Mouse (Mus musculus) neural tube, embryonic 12.5 days (tissue): Measurements from ENCODE around the gene Cav3. TPM values are rescaled to one million over a fixed set of nuclear protein-coding genes. Genes with fewer than 3 reads are reported as not detected.
A peak's percentile ranks its signal among the peaks of the same experiment; 100 is the strongest.

Experiments used
- ATAC-seq: fragments of 200-750 bp; cut with Nextera tagmentation; 2 replicates; pipeline ENCODE4 v1.8.0; 2017; ENCODE audit warnings: low read depth, mild to moderate bottlenecking, moderate TSS enrichment, moderate library complexity; ENCODE audit not compliant: low FRiP score
- H3K27ac ChIP-seq: fragments of 300-500 bp; sonication (generic); 2 replicates; pipeline ENCODE4 v1.5.1; 2016
- H3K27me3 ChIP-seq: fragments of 300-500 bp; sonication (generic); replicated peaks from 2 replicates; pipeline ENCODE4 v1.6.1; 2016; ENCODE audit warnings: mild to moderate bottlenecking
- H3K36me3 ChIP-seq: fragments of 300-500 bp; sonication (generic); 2 replicates; pipeline ENCODE4 v1.6.1; 2016; ENCODE audit warnings: mild to moderate bottlenecking
- H3K4me1 ChIP-seq: fragments of 300-500 bp; sonication (generic); 2 replicates; pipeline ENCODE4 v1.6.1; 2016
- H3K4me2 ChIP-seq: fragments of 300-500 bp; sonication (generic); replicated peaks from 2 replicates; pipeline ENCODE4 v1.6.1; 2016; ENCODE audit warnings: mild to moderate bottlenecking
- H3K4me3 ChIP-seq: fragments of 300-500 bp; sonication (generic); 2 replicates; pipeline ENCODE4 v1.5.1; 2016
- H3K9ac ChIP-seq: fragments of 300-500 bp; sonication (generic); 2 replicates; pipeline ENCODE4 v1.6.1; 2016; ENCODE audit warnings: mild to moderate bottlenecking
- H3K9me3 ChIP-seq: fragments of 300-500 bp; sonication (generic); 2 replicates; pipeline ENCODE4 v1.6.1; 2016; ENCODE audit warnings: mild to moderate bottlenecking
- WGBS: fragments of 180-500 bp; shearing (Covaris S2); methylation state at CpG from one replicate; pipeline ENCODE4 v1.1.7; 2016; 5-methylcytosine and 5-hydroxymethylcytosine counted together
- polyA plus RNA-seq: library from polyadenylated mRNA; unstranded; fragments of >200 nt; fragmentation: Nextera tagmentation; extraction: Ambion mirVana; gene quantifications from 2 replicates; pipeline ENCODE4 v1.2.1, GENCODE M21; 2016

Gene Cav3
- polyA plus RNA-seq, 1 experiment from 2014 or later: 1.0 TPM

DNA sequence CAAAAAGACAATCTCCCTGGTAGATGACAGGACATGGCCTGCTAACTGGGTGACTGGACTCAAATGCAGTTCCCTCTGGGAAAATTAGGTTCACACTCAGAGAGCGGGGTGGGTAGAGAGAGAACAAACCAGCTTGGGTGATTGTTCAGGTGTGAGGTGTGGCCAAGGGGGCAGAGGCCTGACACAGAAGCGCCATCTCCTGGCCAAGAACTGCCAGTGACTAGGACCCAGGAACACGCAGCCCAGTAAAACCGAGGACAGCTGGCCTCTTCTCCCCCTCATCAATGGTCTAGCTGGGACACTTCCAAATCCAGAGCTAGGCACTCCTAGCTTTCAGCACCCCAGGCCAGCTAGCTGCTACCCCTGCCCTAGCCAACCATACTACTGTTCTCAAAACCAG, 25.0 kb downstream of the Cav3 start:
- H3K36me3 ChIP-seq: no peaks in the 10 kb centered on the region
- H3K4me2 ChIP-seq: no peak overlapping the region
- ATAC-seq: peak; percentile 15; the same call in 1 of the 2 replicates
- no peak overlapping the region for H3K27ac ChIP-seq
- no peak overlapping the region for H3K4me3 ChIP-seq
- no peaks in the 10 kb centered on the region for H3K9me3 ChIP-seq
- peaks cover 33% of the 10 kb centered on the region for H3K27me3 ChIP-seq
- H3K9ac ChIP-seq: no peak overlapping the region
- WGBS: 4% methylated on average over 4 of the region's 4 CpGs
- H3K4me1 ChIP-seq: peaks cover 6% of the 10 kb centered on the region

DNA sequence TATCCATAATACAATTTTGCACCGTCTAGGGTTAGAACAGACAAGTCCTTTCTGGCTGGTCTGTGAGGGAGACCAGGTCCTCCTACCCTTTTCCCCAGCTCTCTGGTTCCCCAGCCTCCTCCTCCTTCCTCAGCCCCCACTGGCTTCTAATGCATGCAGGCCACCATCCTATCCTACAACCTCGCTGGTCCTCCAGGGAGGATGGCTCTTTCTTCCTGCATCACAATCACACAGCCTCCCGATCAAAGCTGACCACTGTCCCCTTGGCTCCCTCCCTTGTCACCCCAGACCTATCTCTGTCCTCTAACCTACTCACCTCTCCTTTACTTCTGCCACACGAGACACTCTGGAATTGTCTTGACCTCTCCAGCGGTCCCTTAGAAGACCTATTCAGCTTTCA, 28.7 kb downstream of the Cav3 start:
- no peak for ATAC-seq
- Histone ChIP-seq H3K27ac (no peak overlapping the region), H3K9ac (no peak overlapping the region), H3K4me3 (no peak overlapping the region), H3K9me3 (no peaks in the 10 kb centered on the region), H3K4me2 (no peak overlapping the region), H3K4me1 (peaks cover 21% of the 10 kb centered on the region), H3K36me3 (no peaks in the 10 kb centered on the region), H3K27me3 (peaks cover 55% of the 10 kb centered on the region)
- WGBS: 78% methylated on average over 5 of the region's 5 CpGs

DNA sequence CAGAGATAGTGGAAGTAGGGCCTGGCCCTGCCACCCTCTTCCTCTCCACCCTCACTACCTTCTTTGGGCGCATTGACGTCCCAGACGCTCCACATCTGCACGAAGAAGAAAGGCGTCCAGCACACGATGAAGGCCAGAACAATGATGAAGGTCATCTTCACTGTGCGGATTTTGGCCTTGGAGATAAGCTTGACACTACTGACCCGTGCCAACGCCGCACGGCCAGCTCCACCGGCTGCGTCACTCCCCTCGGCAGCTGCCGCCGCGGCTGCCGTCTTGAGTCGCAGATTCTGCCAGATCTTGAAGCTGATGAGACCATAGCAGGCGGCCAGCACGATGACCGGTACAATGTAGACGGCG, 29.5 kb downstream of the Cav3 start:
- 33% methylated on average over 24 of the region's 24 CpGs for WGBS
- Histone ChIP-seq H3K27me3 (peaks cover 55% of the 10 kb centered on the region), H3K9ac (peak overlapping the region; percentile 35; the same call in 1 of the 2 replicates), H3K4me2 (peak overlapping the region; percentile 61), H3K9me3 (no peaks in the 10 kb centered on the region), H3K4me3 (peak overlapping the region; percentile 28), H3K27ac (no peak overlapping the region), H3K36me3 (no peaks in the 10 kb centered on the region), H3K4me1 (peaks cover 21% of the 10 kb centered on the region)
- ATAC-seq: no peak

DNA sequence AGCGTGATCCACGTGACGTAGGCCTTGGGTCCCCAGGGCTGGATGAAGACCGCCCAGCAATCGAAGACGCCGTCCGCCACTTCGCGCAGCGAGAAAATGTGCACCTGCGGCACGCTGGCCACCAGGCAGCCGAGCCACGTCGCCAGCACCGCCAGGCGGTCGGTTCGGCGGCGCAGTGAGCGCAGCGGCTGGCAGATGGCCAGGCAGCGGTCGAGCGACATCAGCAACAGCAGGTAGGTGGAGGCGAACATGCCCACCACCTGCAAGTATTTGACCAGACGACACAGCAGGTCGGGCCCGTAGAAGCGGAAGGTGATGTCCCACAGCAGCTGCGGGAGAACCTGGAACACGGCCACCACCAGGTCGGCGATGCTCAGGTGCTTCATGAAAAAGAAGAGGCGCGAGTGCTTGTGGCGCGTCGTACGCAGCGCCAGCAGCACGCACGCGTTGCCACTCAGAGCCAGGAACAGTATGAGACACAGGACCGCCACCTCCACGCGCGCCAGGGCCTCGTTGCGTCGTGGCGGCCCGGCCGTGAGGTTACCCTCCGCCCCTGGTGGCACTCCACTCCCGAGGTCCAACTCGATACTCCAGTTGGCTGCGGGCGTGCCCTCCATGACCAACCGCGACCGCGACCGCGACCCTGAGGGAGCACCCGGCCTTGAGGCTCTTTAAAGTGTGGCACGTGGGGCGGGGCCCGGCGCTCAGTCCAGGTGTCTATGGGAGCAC, 30.0 kb downstream of the Cav3 start:
- Histone ChIP-seq H3K36me3 (no peaks in the 10 kb centered on the region), H3K27ac (no peak overlapping the region), H3K4me3 (peak overlapping the region; percentile 28), H3K9me3 (no peaks in the 10 kb centered on the region), H3K9ac (peak overlapping the region; percentile 35; the same call in 1 of the 2 replicates), H3K4me2 (peak overlapping the region; percentile 61), H3K4me1 (peaks cover 21% of the 10 kb centered on the region), H3K27me3 (peaks cover 55% of the 10 kb centered on the region)
- ATAC-seq: peak; percentile 38
- WGBS: 4% methylated on average over 72 of the region's 72 CpGs

DNA sequence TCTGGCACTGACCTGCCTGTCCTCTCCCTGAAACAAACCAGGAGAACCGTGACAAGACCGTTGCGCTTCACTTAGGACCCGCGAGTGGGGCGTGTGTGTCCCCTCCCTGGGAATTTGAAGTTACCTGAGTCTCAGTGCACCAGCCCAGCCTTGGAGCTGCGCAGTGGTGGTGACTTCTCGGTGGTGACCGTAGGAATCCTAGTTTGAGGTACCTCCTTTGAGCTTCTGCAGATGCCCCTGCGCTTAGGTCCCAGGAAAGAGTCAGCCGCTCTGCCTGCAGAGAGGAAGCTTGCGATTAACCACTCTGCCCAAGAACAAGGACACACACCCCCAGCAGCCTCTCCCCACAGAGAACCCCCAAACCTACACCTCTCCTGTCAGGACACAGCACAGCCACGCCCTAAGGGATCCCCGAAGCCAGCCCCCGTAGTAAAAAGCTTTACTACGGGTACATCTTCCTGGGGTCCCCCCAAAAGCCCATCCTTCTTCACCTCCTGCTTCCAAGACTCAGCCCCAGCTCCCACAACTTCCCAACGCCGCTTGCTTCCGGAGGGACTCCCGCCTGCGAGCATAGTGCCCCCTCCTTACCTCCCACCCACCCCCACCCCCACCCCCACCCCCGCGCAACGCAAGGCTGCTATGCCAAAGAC, 30.7 kb downstream of the Cav3 start, which contains the start of gene Oxtr:
Gene Oxtr, minus strand, starts transcription at position 34 of the 650 bp plus-strand sequence.
- peak within 1 kb of the TSS; percentile 28 for H3K4me3 ChIP-seq
- peaks cover 55% of the 10 kb centered on the region for H3K27me3 ChIP-seq
- 7% methylated on average over 24 of the region's 24 CpGs for whole genome bisulfite sequencing
- peak within 1 kb of the TSS; percentile 35 for H3K9ac ChIP-seq
- H3K4me1 ChIP-seq: peaks cover 21% of the 10 kb centered on the region
- 0 out of 2 replicates have a peak, but pooled peaks have one; percentile 5 for ATAC-seq
- H3K9me3 ChIP-seq: no peaks in the 10 kb centered on the region
- peak within 1 kb of the TSS; percentile 61 for H3K4me2 ChIP-seq
- no peak within 1 kb of the TSS for H3K27ac ChIP-seq
- H3K36me3 ChIP-seq: no peaks in the 10 kb centered on the region

DNA sequence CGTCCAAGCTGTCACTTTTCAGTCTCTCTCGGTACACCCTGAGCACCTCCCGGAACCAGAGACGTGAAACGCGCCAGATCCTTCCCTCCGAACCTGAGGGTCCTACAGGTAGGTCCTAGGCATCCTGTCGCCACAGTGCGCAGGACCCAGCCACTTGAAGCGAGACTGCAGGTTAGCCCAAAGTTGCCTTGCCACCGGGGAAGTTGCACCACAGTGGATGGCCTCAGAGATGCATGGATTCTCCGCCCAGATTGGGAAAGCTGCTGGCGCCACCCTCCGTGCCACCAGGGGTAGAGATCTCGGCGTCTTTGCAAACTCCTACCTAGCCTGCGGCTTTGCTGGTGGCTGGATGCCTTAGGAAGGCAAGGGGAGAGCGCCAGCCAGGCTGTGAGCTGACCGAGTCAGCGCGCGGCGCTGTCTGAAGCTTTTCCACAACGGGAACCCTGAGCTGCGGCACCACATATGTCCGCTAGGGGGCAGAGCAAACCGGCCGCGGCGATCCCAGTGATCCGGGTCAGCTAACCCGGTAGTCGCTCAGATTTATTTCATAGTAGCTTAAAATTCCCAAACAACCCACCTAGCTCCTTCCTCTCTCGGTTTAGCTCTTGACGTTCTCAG, 31.4 kb downstream of the Cav3 start:
- 1% methylated on average over 35 of the region's 35 CpGs for WGBS
- H3K9ac ChIP-seq: peak overlapping the region; percentile 33; the same call in 1 of the 2 replicates
- no peaks in the 10 kb centered on the region for H3K9me3 ChIP-seq
- H3K4me1 ChIP-seq: peaks cover 21% of the 10 kb centered on the region
- H3K36me3 ChIP-seq: no peaks in the 10 kb centered on the region
- peak overlapping the region; percentile 61 for H3K4me2 ChIP-seq
- H3K27ac ChIP-seq: no peak overlapping the region
- peaks cover 55% of the 10 kb centered on the region for H3K27me3 ChIP-seq
- ATAC-seq: peak; percentile 32; the same call in 1 of the 2 replicates
- H3K4me3 ChIP-seq: peak overlapping the region; percentile 28

DNA sequence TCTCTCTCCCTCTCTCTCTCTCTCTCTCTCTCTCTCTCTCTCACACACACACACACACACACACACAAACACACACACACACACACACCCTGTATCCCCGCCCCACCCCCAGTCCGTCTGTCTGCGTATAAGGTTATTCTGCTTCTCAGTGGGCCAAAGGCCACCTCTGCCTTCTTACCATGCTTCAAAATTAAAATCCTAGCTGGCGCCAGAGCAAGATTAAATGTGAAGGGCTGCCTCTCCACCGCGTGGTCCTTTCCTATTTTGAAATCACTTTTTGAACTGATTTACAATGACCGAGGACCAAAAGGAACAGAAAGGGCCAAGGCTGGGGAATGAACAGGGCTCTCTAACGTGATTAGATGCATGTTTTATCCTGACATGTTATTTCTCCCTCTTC, 32.2 kb downstream of the Cav3 start:
- 81% methylated on average over 8 of the region's 8 CpGs for WGBS
- peaks cover 53% of the 10 kb centered on the region for H3K27me3 ChIP-seq
- H3K27ac ChIP-seq: no peak overlapping the region

DNA sequence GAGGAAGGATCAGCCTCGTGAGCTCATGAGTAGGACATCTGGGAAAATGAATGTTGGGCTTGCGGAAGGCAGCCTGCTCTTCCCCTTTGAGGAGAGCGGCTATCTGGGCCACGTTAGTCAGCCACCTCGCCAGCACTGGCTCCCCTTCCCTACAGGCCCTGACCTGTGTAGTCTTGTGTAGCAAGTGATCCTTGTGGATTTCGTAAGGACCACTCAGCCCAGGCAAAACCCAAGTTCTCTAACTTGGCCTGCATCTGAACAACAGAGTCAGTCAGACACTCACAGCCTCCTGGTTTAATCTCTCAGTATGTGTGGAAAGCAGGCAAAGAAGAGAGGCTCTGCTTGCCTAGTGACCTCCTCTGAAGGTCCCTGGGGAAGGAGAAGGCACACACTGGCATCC, 33.4 kb downstream of the Cav3 start:
- no peak for ATAC-seq
- Histone ChIP-seq H3K4me3 (no peak overlapping the region), H3K4me2 (no peak overlapping the region), H3K27me3 (peaks cover 42% of the 10 kb centered on the region), H3K27ac (no peak overlapping the region), H3K9ac (no peak overlapping the region), H3K4me1 (peaks cover 21% of the 10 kb centered on the region), H3K36me3 (no peaks in the 10 kb centered on the region), H3K9me3 (no peaks in the 10 kb centered on the region)
- WGBS: 82% methylated on average over 6 of the region's 6 CpGs

More for the DNA sequence above, 32.2 kb downstream of the Cav3 start:
- Histone ChIP-seq H3K4me3 (no peak overlapping the region), H3K4me1 (peaks cover 21% of the 10 kb centered on the region), H3K9me3 (no peaks in the 10 kb centered on the region), H3K4me2 (no peak overlapping the region), H3K9ac (no peak overlapping the region), H3K36me3 (no peaks in the 10 kb centered on the region)
- ATAC-seq: no peak

DNA sequence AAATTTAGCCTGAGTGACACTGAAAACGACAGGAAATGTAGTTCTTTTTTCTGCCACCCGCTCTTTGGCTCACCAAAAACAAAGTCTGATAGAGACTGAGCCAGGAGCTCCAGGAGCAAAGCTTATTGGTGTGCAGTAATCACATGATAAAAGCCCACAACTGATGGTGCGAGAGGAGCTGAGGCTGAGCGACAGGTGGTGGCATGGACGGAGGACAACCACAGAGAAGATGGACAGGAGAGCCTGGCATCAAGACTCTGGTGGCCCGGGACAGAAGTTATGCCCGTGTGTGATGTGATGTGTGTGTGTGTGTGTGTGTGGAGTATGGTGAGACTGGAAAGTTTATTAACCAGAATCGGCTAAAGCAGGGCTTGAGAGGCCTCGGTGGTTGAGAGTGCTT, 34.1 kb downstream of the Cav3 start:
- Histone ChIP-seq H3K27me3 (peaks cover 35% of the 10 kb centered on the region), H3K4me2 (no peak overlapping the region), H3K36me3 (no peaks in the 10 kb centered on the region), H3K9me3 (no peaks in the 10 kb centered on the region), H3K4me3 (no peak overlapping the region), H3K4me1 (peaks cover 21% of the 10 kb centered on the region), H3K27ac (no peak overlapping the region), H3K9ac (no peak overlapping the region)
- WGBS: 87% methylated on average over 9 of the region's 9 CpGs
- no peak for ATAC-seq

DNA sequence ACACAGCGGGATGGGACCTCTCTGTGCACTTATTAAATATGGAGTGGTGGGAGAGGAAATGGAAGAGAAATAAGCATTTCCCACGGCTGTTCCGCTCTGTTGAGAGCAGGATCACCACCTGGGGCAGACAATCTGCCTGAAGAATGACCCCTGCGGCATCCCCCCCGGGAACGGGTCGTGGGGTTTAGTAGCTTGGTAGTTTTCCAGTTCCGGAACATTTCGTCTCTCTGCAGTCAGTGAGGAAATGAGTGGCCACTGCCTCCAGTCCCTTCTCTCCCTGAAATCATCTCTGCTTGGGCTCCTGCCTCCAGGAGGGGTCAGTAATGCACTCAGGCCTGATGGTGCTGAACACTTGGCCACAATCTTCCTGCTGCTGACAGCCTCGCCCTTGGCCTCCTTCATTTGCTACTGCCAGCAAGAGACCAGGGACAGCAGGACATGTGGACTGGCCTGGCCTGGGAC, 35.3 kb downstream of the Cav3 start:
- H3K4me1 ChIP-seq: peaks cover 12% of the 10 kb centered on the region
- no peak overlapping the region for H3K4me2 ChIP-seq
- ATAC-seq: no peak
- no peak overlapping the region for H3K27ac ChIP-seq
- no peak overlapping the region for H3K9ac ChIP-seq
- H3K4me3 ChIP-seq: no peak overlapping the region
- 55% methylated on average over 10 of the region's 10 CpGs for WGBS
- peaks cover 22% of the 10 kb centered on the region for H3K27me3 ChIP-seq
- no peaks in the 10 kb centered on the region for H3K9me3 ChIP-seq
- no peaks in the 10 kb centered on the region for H3K36me3 ChIP-seq

DNA sequence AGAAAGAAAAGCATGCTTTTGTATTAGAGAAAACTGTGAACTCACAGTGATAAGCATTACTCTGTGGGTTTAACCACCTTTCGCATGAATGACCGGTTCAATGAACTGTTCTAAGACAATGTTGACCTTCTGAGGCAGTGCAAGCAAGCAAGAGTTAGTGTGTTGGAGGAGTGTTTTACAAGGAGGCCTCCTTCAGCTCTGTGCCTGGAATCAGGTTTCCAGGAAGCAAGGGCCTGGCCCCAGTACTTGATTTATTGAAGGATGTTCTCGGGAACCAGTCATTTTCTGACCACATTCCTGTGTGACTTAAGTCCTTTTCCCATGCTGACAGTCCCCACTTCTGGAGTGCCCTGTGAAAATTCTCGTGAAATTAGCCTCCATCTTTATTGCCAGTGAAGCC, 35.9 kb downstream of the Cav3 start:
- Histone ChIP-seq H3K27me3 (peaks cover 16% of the 10 kb centered on the region), H3K9me3 (no peaks in the 10 kb centered on the region), H3K4me3 (no peak overlapping the region), H3K9ac (no peak overlapping the region), H3K4me1 (peaks cover 6% of the 10 kb centered on the region), H3K4me2 (no peak overlapping the region), H3K27ac (no peak overlapping the region), H3K36me3 (no peaks in the 10 kb centered on the region)
- no peak for ATAC-seq
- 20% methylated on average over 4 of the region's 4 CpGs for WGBS

DNA sequence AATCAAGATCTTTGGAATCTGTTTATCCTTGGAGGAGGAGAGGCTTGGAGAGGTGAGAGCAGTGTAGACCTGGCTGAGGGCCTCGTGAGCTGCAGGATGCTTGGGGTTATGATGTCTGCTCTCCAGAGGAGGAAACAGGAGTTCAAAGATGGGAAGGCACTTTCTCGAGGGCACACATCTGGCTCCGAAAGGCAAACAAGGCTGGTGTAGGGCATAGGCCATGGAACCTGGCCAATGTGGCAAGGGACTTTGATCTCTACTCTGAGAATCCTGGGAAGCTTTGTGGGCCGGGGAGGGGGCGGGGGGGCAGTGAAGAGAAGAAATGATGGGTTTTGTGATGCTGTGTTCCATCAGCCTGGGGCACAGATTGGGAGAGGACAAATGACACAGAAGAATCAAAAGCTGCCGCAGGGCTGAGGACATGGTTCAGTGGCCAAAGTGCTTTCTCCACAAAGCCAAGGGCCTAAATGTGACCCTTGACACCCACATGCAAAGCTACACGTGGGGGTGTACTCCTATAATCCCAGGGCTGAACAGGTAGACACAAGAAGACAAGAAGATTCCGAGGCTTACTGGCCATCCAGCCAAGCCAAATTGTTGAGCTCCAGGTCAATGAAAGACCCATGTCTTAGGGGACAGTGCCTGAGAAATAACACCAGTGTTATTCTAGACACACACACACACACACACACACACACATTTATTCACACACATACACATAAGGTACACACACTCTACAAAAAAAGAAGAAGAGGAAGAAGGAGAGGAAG, 37.2 kb downstream of the Cav3 start:
- H3K36me3 ChIP-seq: no peaks in the 10 kb centered on the region
- H3K4me2 ChIP-seq: no peak overlapping the region
- H3K9ac ChIP-seq: no peak overlapping the region
- H3K27ac ChIP-seq: no peak overlapping the region
- WGBS: 78% methylated on average over 8 of the region's 8 CpGs
- H3K4me3 ChIP-seq: no peak overlapping the region
- H3K27me3 ChIP-seq: peaks cover 10% of the 10 kb centered on the region
- no peak for ATAC-seq
- no peaks in the 10 kb centered on the region for H3K9me3 ChIP-seq
- H3K4me1 ChIP-seq: no peaks in the 10 kb centered on the region
